Mouse (Mus musculus): ENCODE results near the gene Fam173b. TPM values are rescaled to one million over a fixed set of nuclear protein-coding genes. Genes with fewer than 3 reads are reported as not detected.

The Fam173b gene
- polyA plus RNA-seq, 1 experiment from 2014 or later = 14.9 TPM

DNA sequence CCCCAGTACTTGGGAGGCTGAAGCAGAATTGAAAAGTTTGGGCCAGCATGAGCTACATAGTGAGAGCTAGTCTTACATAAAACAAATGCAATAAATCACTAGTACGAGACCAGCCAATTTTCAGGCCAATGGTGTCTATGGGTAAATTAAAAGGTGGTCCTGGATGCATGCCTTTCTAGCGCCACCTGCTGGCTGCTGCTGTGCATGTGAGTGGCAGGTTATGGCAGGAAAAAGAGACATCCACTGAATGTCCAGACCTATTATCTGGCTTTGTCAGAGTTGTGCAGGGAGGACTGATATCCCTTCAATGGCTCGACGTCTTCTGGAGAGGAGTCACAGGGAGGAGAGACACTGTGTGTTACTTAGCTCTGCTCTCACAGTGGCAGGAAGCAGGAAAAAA lies 15.1 kb upstream of the Fam173b start:
- peak; percentile 79 for DNase-seq (ENCODE audit: low spot score)

GRCm38 (mm10) chr15:31587789-31588188 lies 13.9 kb upstream of the Fam173b start:
- DNase-seq (ENCODE audit: low spot score) = no peak

GRCm38 (mm10) chr15:31588989-31589640 lies 12.5 kb upstream of the Fam173b start:
- DNase-seq (ENCODE audit: low spot score) = no peak

DNA sequence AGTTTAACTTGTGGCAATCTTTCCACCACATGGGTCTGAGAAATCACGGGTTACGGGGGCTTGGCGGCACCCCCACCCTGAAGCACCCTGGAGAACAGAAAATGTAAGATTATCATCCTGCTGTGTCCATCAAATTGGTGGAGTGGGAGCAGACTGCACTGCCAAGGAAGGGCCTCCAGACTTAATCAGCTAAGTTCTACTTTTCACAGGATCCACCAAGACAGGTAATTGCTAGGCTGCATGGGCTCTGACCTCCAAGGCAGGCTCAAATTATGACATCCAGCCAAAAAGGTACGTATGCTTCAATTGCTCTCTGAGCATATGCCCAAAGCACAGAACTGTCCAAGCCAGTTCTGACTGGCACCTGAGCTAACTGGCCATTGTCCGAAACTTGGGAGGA lies 11.5 kb upstream of the Fam173b start:
- DNase-seq (ENCODE audit: low spot score) = no peak

DNA sequence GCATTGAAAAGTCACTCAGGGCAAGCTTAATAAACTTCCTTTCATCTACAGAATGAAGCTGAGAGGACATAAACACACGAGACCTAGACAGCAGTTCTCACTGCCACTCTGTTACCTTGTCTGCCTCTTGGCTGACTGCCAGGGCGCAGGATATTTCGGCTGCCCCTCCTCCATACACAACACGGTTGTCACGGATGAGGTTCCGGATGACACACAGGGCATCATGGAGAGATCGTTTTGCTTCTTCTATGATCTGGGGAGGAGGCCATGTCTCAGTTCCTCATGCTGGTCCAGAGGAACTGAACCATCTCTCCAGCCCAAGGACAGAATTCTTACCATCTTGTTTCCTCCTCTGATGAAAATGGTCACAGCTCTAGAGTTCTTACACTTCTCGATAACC lies 9.1 kb upstream of the Fam173b start:
- no peak for DNase-seq (ENCODE audit: low spot score)

- no peak for DNase-seq (ENCODE audit: low spot score)
Observed at GRCm38 (mm10) chr15:31594260-31594659, 7.4 kb upstream of the Fam173b start.

GRCm38 (mm10) chr15:31595651-31596050 lies 6.0 kb upstream of the Fam173b start:
- DNase-seq (ENCODE audit: low spot score) = no peak

DNA sequence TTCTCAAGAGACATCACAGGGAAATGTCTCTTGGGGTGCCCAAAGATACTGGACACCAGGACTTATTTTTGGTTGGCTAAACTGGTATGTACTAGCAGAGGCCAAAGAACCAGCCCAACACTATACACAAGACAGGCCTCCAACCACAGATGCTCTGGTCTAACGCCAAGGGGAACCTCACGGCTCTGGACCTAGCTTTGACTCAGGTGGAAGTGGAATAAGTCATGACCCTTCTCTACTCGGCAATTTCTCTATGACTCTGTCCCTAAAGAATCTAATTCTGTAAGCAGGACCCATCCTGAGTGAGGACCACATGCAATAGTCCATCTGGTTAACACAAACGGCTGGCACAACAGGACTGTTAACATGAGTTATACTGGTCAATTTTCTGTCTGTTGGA lies 1.8 kb upstream of the Fam173b start:
- DNase-seq (ENCODE audit: low spot score) = no peak

DNA sequence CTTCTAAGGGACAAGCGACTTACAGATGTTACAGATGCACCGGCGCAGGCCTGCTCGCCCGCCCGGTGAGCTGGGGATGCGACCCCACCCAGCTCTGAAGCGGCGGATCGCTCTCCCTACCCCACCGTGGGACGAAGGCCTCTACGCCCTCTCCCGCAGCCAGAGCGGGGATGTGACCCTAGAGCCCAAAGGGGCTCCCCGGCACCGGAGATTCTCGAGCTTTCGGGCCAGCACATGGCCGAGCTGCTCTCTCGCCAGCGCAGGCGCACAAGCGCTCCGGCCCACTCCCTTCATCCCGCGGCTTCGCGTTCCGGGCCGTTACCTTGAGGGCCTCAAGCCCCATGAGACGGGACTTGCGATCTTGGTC lies 390 bp upstream of the Fam173b start:
- no peak for DNase-seq (ENCODE audit: low spot score)

DNA sequence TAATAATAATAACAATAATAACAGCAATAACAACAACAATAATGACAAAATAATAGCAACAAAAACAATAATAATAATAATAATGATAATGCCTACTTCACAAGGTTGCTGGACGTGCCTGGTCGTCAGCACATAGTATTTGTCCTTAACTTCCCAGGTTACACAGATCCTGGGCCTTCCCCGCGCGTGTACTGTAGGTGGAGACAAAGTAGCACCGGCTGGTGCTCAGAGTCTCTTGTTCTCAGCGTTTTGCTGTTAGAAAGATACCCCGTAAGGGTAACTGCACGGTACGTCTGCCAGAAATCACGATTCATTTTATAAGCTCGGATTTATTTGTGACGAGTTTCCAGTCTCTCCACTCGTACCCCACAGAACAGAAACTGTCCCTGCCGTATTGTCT lies 774 bp downstream of the Fam173b start:
- DNase-seq (ENCODE audit: low spot score) = peak; percentile 71

- no peak for DNase-seq (ENCODE audit: low spot score)
Observed at GRCm38 (mm10) chr15:31603113-31603512, 1.5 kb downstream of the Fam173b start.

- DNase-seq (ENCODE audit: low spot score) = no peak
Observed at GRCm38 (mm10) chr15:31606821-31607220, 5.2 kb downstream of the Fam173b start.

GRCm38 (mm10) chr15:31611027-31611426 lies 9.4 kb downstream of the Fam173b start:
- DNase-seq (ENCODE audit: low spot score) = no peak

GRCm38 (mm10) chr15:31611976-31612375 lies 10.3 kb downstream of the Fam173b start:
- DNase-seq (ENCODE audit: low spot score) = no peak

DNA sequence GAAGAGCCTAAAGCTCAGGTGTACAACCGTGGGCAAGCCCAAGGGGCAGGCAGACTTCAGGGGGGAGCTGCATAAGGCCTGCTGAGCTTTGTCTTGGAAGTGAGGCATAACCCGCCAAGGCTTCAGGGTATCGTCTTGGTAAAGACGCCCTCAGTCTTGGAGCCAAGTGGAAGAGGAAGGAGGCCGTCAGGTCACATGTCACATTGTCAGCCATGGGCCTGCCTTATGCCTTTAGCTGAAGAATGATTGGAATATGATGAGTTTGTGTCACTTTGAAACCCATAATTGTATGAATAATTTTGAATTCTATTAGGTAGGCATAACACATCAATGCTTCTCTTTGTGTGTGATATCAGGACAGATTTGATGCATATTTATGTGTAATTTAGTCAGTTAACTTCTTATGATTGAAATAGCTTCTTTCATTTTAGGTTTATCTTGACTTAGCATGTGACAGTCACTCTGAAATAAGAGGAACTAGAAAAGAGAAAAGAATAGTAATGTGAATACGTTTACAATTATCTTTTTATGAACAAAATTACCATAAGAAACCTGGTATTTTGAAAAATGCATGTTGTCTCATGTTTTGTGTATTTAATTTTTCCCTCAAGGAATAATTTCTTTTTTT lies 12.3 kb downstream of the Fam173b start:
- DNase-seq (ENCODE audit: low spot score) = no peak

DNA sequence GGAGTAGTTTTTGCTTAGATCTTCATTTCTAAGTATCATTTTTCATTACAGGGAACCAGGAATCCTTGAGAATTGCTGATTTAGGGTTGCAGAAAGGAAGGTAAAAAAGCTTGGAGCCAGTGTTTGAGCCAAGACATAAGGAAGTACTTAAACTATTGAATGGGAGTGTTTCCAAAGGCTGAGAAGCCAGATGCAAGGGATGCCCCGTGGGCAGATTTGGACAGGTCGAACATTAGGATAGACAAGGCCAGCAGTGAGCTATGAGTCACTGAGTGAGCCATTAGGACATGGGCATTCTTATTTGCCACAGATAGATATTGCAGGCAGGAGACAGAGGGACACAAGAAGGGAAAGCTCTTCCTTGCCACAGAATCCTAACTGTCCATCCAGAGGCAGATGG lies 13.0 kb downstream of the Fam173b start:
- DNase-seq (ENCODE audit: low spot score) = no peak

DNA sequence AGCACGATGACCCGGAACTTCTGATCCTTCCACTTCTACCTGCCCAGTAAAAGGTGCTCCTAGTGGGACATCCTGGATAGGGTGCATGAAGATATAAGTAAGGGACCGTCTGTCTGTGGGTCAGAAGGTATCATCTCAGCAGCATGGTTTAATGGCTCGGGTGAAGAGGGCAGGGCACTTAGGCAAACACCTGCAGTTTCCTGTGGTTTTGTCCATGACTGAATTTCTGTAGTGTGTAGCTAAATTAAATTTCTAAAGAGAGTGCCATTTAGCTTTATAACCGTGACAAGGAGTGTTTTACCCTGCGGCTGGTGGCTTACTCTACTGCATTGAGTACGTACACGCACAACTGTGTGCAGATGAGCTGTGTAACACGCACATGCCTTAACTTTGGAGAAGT lies 15.6 kb downstream of the Fam173b start:
- no peak for DNase-seq (ENCODE audit: low spot score)

DNA sequence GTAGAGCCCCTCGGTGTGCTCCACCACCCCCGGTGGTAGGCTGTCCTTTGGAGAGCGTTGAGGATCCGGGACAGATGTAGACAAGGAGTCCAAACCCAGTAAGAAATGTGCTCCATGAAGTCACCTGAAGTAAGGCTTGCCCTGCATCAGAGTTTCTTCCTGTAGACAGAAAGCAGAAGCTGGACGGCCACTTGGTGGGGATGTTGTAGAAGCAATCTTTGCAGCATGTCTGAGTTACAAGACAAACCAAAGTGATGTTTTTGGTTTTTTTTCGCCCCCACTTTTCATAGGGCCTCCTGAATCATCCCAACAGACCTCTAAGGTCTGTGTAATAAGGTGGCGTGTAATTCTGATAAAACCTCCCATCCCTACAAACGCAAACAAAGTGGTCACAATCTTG lies 17.9 kb downstream of the Fam173b start:
- DNase-seq (ENCODE audit: low spot score) = no peak

DNA sequence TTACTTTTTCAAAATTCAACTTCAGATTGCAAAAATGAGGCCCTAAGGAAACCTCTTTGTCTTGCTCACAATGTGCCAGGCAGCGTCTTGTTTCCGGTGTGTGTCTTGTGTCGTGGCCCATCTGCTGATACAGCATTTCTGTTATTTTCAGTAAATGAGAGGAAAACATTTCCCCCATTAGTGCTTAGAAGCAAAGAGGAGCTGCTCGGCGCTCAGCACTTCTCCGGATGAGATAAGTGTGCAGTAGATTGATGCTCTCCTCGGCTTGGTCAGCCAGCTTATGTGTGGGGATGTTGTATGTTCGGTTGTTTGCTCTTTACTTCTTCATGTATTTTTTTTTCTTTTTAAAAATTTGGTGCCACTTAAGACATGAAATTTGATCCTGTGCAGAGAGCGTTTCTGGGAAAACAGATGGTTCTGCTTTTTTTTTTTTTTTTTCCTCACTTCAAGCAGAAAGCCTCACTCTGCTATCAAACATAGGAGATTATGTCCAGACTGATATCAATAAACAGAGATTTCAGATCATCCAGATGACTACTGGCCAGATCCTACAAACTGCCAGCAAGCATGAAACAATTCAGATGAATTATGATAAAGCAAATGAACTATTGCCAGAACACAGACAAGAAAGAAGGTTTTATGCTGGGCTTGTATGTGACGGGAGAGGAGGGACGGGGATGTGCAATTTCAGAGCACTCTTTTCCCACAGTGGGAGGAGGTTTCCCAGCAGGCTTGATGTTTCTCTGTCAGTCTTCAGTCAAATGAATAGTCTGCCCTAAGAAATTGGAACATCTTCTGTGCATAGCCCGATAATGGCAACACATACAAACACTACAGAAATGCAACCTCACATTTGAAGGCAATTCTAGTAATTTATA lies 25.9 kb downstream of the Fam173b start:
- no peak for DNase-seq (ENCODE audit: low spot score)

DNA sequence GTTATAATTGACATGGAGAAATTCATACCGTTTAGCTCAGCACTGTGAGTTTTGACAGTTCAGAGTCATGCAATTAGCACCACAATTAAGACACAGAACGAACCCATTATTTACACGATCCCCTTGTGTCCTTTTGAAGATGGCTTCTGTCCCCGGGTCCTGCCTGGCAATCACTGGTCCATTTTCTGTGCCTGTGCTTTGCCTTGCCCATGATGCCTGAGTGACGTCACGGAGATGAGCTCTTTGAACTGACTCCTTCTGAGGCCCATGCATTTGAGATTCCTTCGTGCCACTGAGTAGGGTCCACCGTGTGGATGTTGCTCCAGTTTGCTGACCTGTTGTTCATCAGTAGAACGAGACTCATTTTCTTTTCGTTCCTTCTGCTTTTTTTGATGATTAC lies 26.5 kb downstream of the Fam173b start:
- DNase-seq (ENCODE audit: low spot score) = no peak

DNA sequence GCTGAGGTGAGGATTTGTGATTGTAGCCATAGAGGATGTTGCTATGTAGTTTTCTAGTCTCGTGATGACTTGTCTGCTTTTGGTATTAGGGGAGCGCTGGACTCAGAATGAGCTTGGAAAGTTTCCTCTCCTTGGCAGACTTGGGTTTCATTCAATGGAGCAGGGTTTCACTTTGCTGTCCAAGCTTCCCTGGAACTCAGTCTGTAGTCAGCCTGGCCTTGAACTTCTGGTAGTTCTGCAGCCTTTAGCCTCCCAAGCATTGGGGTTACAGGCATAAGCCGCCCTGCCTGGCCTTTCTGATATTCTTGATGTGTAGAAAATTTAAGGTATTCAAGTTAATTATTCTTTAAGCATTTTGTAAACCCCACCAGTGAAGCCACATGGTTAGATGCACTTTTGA lies 27.9 kb downstream of the Fam173b start:
- no peak for DNase-seq (ENCODE audit: low spot score)

GRCm38 (mm10) chr15:31631396-31631858 lies 29.8 kb downstream of the Fam173b start:
- DNase-seq (ENCODE audit: low spot score) = no peak
